Mouse (Mus musculus) neural tube, embryonic 13.5 days (tissue): Measurements from ENCODE around the gene Lrrc8c. TPM values are rescaled to one million over a fixed set of nuclear protein-coding genes. Genes with fewer than 3 reads are reported as not detected.

Experiments
- ATAC-seq: fragments of 200-750 bp; cut with Nextera tagmentation; 2 replicates; pipeline ENCODE4 v1.8.0; 2017; ENCODE audit warnings: low read depth, mild to moderate bottlenecking, moderate TSS enrichment, moderate library complexity
- H3K27ac ChIP-seq: fragments of 300-500 bp; sonication (generic); replicated peaks from 2 replicates; pipeline ENCODE4 v1.5.1; 2015; ENCODE audit warnings: moderate library complexity, mild to moderate bottlenecking, inconsistent platforms
- H3K27me3 ChIP-seq: fragments of 300-500 bp; sonication (generic); 2 replicates; pipeline ENCODE4 v1.6.1; 2015; ENCODE audit warnings: mild to moderate bottlenecking, inconsistent platforms
- H3K36me3 ChIP-seq: fragments of 300-500 bp; sonication (generic); 2 replicates; pipeline ENCODE4 v1.6.1; 2015; ENCODE audit warnings: mild to moderate bottlenecking, inconsistent platforms
- H3K4me1 ChIP-seq: fragments of 300-500 bp; sonication (generic); replicated peaks from 2 replicates; pipeline ENCODE4 v1.6.1; 2015; ENCODE audit warnings: inconsistent platforms
- H3K4me2 ChIP-seq: fragments of 300-500 bp; sonication (generic); 2 replicates; pipeline ENCODE4 v1.6.1; 2015; ENCODE audit warnings: inconsistent platforms, mild to moderate bottlenecking, moderate library complexity
- H3K4me3 ChIP-seq: fragments of 300-500 bp; sonication (generic); 2 replicates; pipeline ENCODE4 v1.5.1; 2015; ENCODE audit warnings: mild to moderate bottlenecking, inconsistent platforms
- H3K9ac ChIP-seq: fragments of 300-500 bp; sonication (generic); 2 replicates; pipeline ENCODE4 v1.6.1; 2015; ENCODE audit warnings: moderate library complexity, mild to moderate bottlenecking, inconsistent platforms
- H3K9me3 ChIP-seq: fragments of 300-500 bp; sonication (generic); 2 replicates; pipeline ENCODE4 v1.6.1; 2016; ENCODE audit warnings: inconsistent platforms
- WGBS: fragments of 180-500 bp; shearing (Covaris S2); methylation state at CpG from one replicate; pipeline ENCODE4 v1.1.7; 2015; 5-methylcytosine and 5-hydroxymethylcytosine counted together
- polyA plus RNA-seq: library from polyadenylated mRNA; unstranded; fragments of >200 nt; fragmentation: Nextera tagmentation; extraction: Ambion mirVana; gene quantifications from 2 replicates; pipeline ENCODE4 v1.2.1, GENCODE M21; 2015

Lrrc8c gene
- polyA plus RNA-seq, 1 experiment from 2014 or later = 10.3 TPM

DNA sequence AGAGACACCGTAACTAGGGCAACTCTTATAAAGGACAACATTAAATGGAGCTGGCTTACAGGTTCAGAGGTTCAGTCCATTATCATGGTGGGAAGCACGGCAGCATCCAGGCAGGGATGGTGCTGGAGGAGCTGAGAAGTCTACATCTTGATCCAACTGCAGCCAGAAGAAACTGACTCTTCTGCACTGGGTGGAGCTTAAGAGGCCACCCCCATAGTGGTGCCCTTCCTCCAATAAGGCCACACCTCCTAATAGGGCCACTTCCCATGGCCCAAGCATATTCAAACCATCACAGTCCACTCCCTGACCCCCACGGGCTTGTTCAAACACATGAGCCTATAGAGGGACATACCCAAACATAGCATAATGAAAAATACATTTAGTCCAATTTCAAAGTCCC lies 16.0 kb downstream of the Lrrc8c start:
- 94% methylated on average over 3 of the region's 3 CpGs for WGBS

DNA sequence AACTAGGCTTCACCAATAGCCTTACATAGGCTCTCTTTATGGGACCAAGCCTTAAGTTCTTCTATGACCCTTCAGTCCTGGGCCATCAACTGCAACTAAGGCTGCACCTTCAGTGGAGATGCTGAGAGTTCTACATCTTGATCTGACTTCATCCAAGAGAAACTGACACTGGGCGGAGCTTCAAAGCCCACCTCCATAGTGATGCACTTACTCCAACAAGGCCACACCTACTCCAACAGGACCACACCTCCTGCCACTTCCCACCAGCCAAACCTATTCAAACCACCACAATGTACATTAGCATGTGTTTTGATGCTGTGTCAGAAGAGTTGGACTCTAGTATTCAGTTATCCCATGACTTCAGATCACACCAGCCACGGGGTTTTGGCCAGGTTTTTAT lies 17.0 kb downstream of the Lrrc8c start:
- H3K36me3 ChIP-seq = peaks cover 12% of the 10 kb centered on the region; the same call in 1 of the 2 replicates
- H3K27me3 ChIP-seq = no peaks in the 10 kb centered on the region
- H3K9me3 ChIP-seq = no peaks in the 10 kb centered on the region
- no peak overlapping the region for H3K27ac ChIP-seq
- no peaks in the 10 kb centered on the region for H3K4me1 ChIP-seq
- no peak for ATAC-seq
- no peak overlapping the region for H3K4me3 ChIP-seq
- H3K4me2 ChIP-seq = no peak overlapping the region
- 87% methylated on average over 2 of the region's 2 CpGs for WGBS
- H3K9ac ChIP-seq = no peak overlapping the region

More for the DNA sequence above, 16.0 kb downstream of the Lrrc8c start:
- no peaks in the 10 kb centered on the region for H3K4me1 ChIP-seq
- no peak overlapping the region for H3K27ac ChIP-seq
- peaks cover 12% of the 10 kb centered on the region; the same call in 1 of the 2 replicates for H3K36me3 ChIP-seq
- H3K27me3 ChIP-seq = no peaks in the 10 kb centered on the region
- H3K9me3 ChIP-seq = no peaks in the 10 kb centered on the region
- no peak overlapping the region for H3K9ac ChIP-seq
- no peak overlapping the region for H3K4me3 ChIP-seq
- ATAC-seq = no peak
- H3K4me2 ChIP-seq = no peak overlapping the region

DNA sequence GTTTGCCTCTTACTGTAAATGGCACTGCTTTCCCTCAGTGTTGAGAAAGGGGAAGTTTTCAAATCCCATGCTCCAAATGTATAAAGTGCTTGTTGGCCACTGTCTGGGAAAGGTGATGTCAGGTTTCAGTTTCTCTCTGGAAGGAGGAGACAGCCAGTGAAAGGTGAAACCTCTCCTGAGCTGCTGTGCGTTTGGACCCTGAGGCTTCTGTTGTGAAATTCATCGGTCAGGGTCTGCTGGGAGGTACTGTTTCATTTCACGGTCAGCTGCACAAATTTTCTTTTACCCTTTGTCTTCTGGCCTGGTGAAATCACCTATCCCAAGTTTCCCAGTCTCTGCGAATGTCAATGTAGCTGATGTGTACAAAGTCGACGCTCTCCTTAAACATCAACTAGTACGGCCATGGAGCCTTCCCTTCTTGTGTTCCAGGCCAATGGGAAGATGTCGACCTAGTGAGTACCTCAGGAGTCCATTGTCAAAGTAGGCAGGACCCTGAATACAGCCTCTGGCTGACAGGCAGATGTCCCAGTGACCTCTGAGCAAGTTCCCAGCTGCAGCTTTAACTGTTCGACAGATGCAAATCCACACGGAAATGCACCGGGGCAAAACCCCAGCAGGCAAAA lies 18.0 kb downstream of the Lrrc8c start:
- Histone ChIP-seq H3K27me3 (no peaks in the 10 kb centered on the region), H3K4me1 (no peaks in the 10 kb centered on the region), H3K9ac (no peak overlapping the region), H3K36me3 (peaks cover 12% of the 10 kb centered on the region; the same call in 1 of the 2 replicates), H3K9me3 (no peaks in the 10 kb centered on the region), H3K4me3 (no peak overlapping the region), H3K27ac (no peak overlapping the region), H3K4me2 (no peak overlapping the region)
- WGBS = 76% methylated on average over 11 of the region's 11 CpGs
- ATAC-seq = no peak

DNA sequence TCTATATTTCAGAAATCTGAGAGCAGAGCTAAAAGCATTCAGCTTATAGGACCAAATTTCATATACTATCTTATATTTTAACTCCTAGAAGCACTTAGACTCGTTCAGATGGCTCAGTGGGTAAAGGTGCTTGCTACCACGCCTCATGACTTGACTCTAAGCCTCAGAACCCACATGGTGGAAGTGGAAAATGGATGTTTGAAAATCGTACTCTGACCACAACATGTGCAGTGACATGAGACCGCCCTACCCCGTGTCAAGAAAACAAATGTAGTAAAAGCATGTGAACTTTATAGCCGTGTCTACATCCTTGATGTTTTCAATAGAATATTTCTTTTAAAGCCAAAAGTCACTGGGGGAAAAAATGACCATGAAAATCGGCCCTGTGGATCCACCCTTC lies 21.9 kb downstream of the Lrrc8c start:
- H3K36me3 ChIP-seq = peaks cover 26% of the 10 kb centered on the region
- no peak for ATAC-seq
- no peaks in the 10 kb centered on the region for H3K27me3 ChIP-seq
- H3K27ac ChIP-seq = no peak overlapping the region
- WGBS = 89% methylated on average over 7 of the region's 7 CpGs
- no peak overlapping the region for H3K9ac ChIP-seq
- H3K4me3 ChIP-seq = no peak overlapping the region
- no peaks in the 10 kb centered on the region for H3K4me1 ChIP-seq
- no peaks in the 10 kb centered on the region for H3K9me3 ChIP-seq
- H3K4me2 ChIP-seq = no peak overlapping the region

DNA sequence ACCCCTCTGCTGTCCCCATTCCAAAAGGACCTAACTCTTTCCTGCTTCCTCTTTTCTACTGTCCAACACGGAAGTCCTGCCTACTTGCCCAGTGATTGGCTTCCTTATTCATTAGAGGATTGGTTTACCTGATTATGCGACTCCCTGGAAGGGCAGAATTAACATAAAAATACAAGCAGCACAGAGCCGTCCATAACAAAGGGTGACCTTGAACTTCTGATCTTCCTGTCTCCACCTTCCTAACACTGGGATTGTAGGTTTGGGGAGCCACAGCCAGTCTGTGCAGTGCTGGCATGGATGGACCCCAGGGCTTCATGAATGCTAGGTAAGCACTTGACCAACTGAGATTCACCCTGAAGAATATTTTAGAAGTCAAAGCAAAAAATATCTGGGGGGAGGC lies 25.9 kb downstream of the Lrrc8c start:
- H3K4me1 ChIP-seq = no peaks in the 10 kb centered on the region
- H3K4me3 ChIP-seq = no peak overlapping the region
- H3K27ac ChIP-seq = no peak overlapping the region
- peaks cover 15% of the 10 kb centered on the region; the same call in 1 of the 2 replicates for H3K36me3 ChIP-seq
- H3K9ac ChIP-seq = no peak overlapping the region
- H3K27me3 ChIP-seq = no peaks in the 10 kb centered on the region
- WGBS = 37% methylated on average over 3 of the region's 3 CpGs
- no peak for ATAC-seq
- no peak overlapping the region for H3K4me2 ChIP-seq
- no peaks in the 10 kb centered on the region for H3K9me3 ChIP-seq

DNA sequence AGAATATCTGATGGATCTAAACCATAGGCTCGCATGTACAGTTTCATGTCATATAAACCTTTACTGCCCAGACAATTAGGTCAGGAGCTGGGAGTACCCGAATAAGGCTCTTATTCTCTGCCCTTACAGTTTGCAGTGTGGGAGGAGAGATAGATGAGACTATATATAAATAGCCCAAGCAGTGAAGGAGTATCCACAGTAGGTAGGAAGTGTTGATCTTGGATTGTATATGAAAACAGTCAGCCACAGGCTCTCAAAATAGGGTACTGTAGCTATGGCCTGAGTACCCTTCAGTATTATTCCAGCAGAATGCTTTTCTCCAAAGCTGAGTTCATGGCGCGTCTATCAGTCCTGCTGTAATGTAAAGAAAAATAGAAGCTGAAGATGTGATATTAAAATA lies 27.9 kb downstream of the Lrrc8c start:
- no peak for ATAC-seq
- H3K36me3 ChIP-seq = peaks cover 14% of the 10 kb centered on the region; the same call in 1 of the 2 replicates
- H3K4me1 ChIP-seq = no peaks in the 10 kb centered on the region
- H3K9ac ChIP-seq = no peak overlapping the region
- no peaks in the 10 kb centered on the region for H3K27me3 ChIP-seq
- no peak overlapping the region for H3K4me2 ChIP-seq
- H3K9me3 ChIP-seq = no peaks in the 10 kb centered on the region
- H3K27ac ChIP-seq = no peak overlapping the region
- 93% methylated on average over 4 of the region's 4 CpGs for WGBS
- no peak overlapping the region for H3K4me3 ChIP-seq

DNA sequence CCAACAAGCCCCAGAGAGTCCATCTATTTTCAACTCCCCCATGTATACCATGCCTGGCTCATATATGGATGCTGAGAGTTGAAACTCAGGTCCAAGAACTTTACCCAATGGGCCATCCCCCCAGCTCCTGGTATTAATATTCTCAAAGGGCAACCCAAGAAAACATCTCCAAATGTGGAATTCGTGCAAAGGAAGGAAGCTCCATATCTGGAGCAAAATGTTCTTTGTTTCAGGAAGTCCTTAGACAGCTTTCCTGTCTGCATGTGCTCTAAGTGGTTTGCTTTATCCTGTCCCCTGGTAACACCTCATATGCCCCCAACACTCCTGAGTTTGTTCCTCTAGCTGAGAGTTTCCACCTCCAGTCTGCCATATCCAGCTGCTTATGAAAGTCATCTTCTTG lies 32.6 kb downstream of the Lrrc8c start:
- H3K9ac ChIP-seq = no peak overlapping the region
- H3K4me1 ChIP-seq = no peaks in the 10 kb centered on the region
- 75% methylated on average over 1 of the region's 1 CpGs for WGBS
- no peaks in the 10 kb centered on the region for H3K9me3 ChIP-seq
- no peak overlapping the region for H3K27ac ChIP-seq
- H3K27me3 ChIP-seq = no peaks in the 10 kb centered on the region
- H3K4me3 ChIP-seq = no peak overlapping the region
- no peaks in the 10 kb centered on the region for H3K36me3 ChIP-seq
- no peak overlapping the region for H3K4me2 ChIP-seq
- ATAC-seq = no peak

DNA sequence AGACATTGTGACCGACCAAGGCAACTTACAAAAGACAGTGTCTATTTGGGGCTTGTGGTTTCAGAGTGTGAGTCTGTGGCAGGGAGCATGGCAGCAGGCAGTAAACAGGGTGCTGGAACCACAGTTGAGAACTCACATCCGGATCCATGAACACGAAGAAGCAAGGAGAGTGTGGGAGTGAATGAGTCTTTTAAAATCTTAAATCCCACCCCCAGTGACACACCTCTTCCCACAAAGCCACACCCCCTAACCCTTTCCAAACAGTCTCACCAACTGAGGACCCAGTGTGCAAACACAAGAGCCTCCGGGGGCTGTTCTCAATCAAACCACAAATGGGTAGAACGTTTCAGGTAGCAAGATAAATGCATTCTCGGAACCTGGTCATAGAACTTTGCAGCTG lies 37.1 kb downstream of the Lrrc8c start:
- Histone ChIP-seq H3K9me3 (no peaks in the 10 kb centered on the region), H3K27ac (no peak overlapping the region), H3K9ac (no peak overlapping the region), H3K4me3 (no peak overlapping the region), H3K4me2 (no peak overlapping the region), H3K36me3 (0 out of 2 replicates have a peak, but pooled peaks cover 2% of the 10 kb centered on the region), H3K27me3 (no peaks in the 10 kb centered on the region), H3K4me1 (no peaks in the 10 kb centered on the region)
- no peak for ATAC-seq
- 91% methylated on average over 6 of the region's 6 CpGs for WGBS

DNA sequence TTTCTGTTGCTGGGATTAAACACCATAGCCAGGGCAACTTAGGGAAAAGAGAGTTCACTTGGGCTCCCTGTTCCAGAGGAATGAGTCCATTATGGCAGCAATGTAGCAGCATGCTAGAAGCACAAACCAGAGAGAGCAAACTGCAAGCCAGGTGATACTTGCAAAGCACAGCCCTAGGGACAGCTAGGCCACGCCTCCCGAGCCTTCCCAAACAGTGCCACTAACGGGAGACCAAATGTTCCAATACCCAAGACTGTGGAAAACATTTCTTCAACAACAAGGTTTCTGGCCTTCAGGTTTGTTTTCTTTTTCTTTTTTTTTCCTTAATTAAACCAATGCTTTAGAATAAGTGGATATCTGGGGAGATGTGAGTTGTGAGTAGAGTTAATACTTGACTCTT lies 38.2 kb downstream of the Lrrc8c start:
- no peak for ATAC-seq
- no peaks in the 10 kb centered on the region for H3K4me1 ChIP-seq
- H3K9me3 ChIP-seq = no peaks in the 10 kb centered on the region
- no peaks in the 10 kb centered on the region for H3K27me3 ChIP-seq
- H3K4me2 ChIP-seq = no peak overlapping the region
- H3K9ac ChIP-seq = no peak overlapping the region
- no peak overlapping the region for H3K4me3 ChIP-seq
- WGBS = 91% methylated on average over 3 of the region's 3 CpGs
- H3K36me3 ChIP-seq = 0 out of 2 replicates have a peak, but pooled peaks cover 2% of the 10 kb centered on the region
- H3K27ac ChIP-seq = no peak overlapping the region

DNA sequence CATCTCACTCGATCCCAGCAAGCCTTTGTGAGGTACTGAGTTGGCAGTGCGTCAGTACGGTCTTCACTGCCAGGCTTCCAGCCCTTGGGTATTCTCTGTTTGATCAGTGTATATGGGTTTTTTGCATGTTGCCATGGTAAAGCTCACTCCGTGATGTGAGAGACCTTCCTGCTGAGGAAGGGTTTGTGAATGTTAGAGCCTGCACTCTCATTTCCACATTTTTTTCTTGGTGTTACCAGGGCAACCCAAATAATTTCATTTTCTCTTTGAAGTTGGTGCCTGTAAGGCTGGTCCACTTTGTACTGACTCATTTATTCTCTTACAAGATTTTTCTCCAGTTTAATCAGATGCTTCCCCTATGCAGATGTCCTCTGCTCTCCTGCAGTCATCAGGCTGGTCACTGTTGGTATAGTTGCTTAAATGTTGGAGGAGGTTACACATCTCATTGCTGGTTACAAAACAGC lies 38.6 kb downstream of the Lrrc8c start:
- ATAC-seq = no peak
- H3K27ac ChIP-seq = no peak overlapping the region

DNA sequence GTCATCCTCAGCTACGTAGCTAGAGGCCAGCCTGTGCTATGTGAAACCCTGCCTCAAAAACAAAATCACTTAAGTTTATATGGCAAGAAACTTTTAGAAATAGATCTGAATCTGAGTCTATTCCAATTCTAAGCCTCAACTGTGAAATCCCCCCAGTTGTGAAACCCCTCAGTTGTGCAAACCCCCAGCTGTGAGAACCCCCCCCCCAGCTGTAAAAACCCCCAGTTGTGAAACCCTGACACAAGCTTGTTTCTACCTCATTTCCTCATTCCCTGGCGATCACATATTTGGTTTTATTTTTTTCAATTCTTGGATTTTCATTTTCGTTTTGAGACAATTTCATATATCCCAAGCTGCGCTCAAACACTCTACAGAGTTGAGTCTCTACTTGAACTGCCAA lies 39.3 kb downstream of the Lrrc8c start:
- Histone ChIP-seq H3K4me1 (no peaks in the 10 kb centered on the region), H3K9ac (no peak overlapping the region), H3K27me3 (no peaks in the 10 kb centered on the region), H3K4me2 (no peak overlapping the region), H3K27ac (no peak overlapping the region), H3K36me3 (0 out of 2 replicates have a peak, but pooled peaks cover 2% of the 10 kb centered on the region), H3K9me3 (no peaks in the 10 kb centered on the region), H3K4me3 (no peak overlapping the region)
- WGBS = 95% methylated on average over 4 of the region's 4 CpGs
- ATAC-seq = no peak

More for the DNA sequence above, 38.6 kb downstream of the Lrrc8c start:
- no peaks in the 10 kb centered on the region for H3K4me1 ChIP-seq
- H3K9ac ChIP-seq = no peak overlapping the region
- H3K4me2 ChIP-seq = no peak overlapping the region
- no peak overlapping the region for H3K4me3 ChIP-seq
- 60% methylated on average over 4 of the region's 4 CpGs for WGBS
- H3K36me3 ChIP-seq = 0 out of 2 replicates have a peak, but pooled peaks cover 2% of the 10 kb centered on the region
- H3K27me3 ChIP-seq = no peaks in the 10 kb centered on the region
- H3K9me3 ChIP-seq = no peaks in the 10 kb centered on the region

DNA sequence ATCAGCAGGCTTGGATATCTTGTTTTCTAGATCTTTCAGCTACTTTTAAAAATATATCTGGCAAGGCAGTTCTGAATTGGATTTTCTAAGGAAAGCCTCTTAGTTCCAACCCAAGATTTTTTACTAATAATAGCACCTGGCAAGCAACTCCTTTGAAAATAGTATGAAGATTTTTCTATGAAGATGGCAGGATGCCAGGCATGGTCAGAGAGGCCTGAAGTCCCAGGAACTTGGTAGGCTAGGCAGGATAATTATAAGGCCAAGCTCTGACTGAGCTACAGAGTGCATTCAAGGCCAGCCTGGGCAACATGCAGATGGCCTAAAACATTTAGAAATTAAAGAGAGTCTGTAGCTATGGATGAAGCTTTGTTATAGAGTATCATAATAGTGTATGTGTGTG lies 42.7 kb downstream of the Lrrc8c start:
- no peak overlapping the region for H3K4me3 ChIP-seq
- H3K4me2 ChIP-seq = no peak overlapping the region
- no peaks in the 10 kb centered on the region for H3K9me3 ChIP-seq
- H3K27me3 ChIP-seq = no peaks in the 10 kb centered on the region
- H3K27ac ChIP-seq = no peak overlapping the region
- no peaks in the 10 kb centered on the region for H3K4me1 ChIP-seq
- ATAC-seq = no peak
- H3K9ac ChIP-seq = no peak overlapping the region
- 0 out of 2 replicates have a peak, but pooled peaks cover 2% of the 10 kb centered on the region for H3K36me3 ChIP-seq

DNA sequence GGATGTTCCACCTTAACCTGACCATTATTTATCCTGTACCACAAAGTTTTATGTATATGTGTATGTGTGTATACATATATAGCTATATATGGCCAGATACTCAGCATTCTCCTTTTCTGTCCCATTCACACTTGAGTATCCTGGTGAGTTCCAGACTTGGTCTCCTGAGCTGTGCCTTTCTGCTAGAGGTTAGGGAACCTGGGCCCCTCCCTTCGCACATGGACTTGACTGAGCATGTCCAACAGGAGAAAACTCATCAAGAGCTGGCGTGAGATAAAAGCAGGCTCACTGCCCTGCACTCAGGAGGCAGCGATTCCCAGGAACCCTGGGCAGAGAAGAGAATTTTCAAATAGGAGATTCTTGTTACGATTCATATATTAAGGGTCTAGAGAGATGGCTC lies 45.6 kb downstream of the Lrrc8c start:
- H3K36me3 ChIP-seq = no peaks in the 10 kb centered on the region
- no peaks in the 10 kb centered on the region for H3K4me1 ChIP-seq
- H3K9me3 ChIP-seq = no peaks in the 10 kb centered on the region
- 91% methylated on average over 4 of the region's 4 CpGs for WGBS
- H3K4me3 ChIP-seq = no peak overlapping the region
- no peaks in the 10 kb centered on the region for H3K27me3 ChIP-seq
- ATAC-seq = no peak
- H3K9ac ChIP-seq = no peak overlapping the region
- H3K27ac ChIP-seq = no peak overlapping the region
- no peak overlapping the region for H3K4me2 ChIP-seq
